Mouse (Mus musculus) midbrain, embryonic 14.5 days (tissue): ENCODE data around the gene Rab33b. TPM values are rescaled to one million over a fixed set of nuclear protein-coding genes. Genes with fewer than 3 reads are reported as not detected.

Experiments
- ATAC-seq: fragments of 200-750 bp; cut with Nextera tagmentation; 2 replicates; pipeline ENCODE4 v1.8.0; 2017; ENCODE audit warnings: moderate number of reproducible peaks, moderate library complexity; ENCODE audit not compliant: low FRiP score, low TSS enrichment
- DNase-seq: peaks from one replicate; pipeline ENCODE4 v3.0.0-alpha.2; 2015
- H3K27ac ChIP-seq: fragments of 300-500 bp; sonication (generic); replicated peaks from 2 replicates; pipeline ENCODE4 v1.5.1; 2014; ENCODE audit warnings: mild to moderate bottlenecking, low read depth, low read length, moderate library complexity
- H3K27me3 ChIP-seq: fragments of 300-500 bp; sonication (generic); 2 replicates; pipeline ENCODE4 v1.6.1; 2014; ENCODE audit warnings: low read length, control low read depth, mixed read lengths; ENCODE audit not compliant: control insufficient read depth, insufficient read depth
- H3K36me3 ChIP-seq: fragments of 300-500 bp; sonication (generic); 2 replicates; pipeline ENCODE4 v1.6.1; 2014; ENCODE audit warnings: low read length, control low read depth; ENCODE audit not compliant: control insufficient read depth, insufficient read depth
- H3K4me1 ChIP-seq: fragments of 300-500 bp; sonication (generic); 2 replicates; pipeline ENCODE4 v1.6.1; 2014; ENCODE audit warnings: mild to moderate bottlenecking, antibody characterized with exemption, low read length, control low read depth; ENCODE audit not compliant: control insufficient read depth, insufficient read depth
- H3K4me2 ChIP-seq: fragments of 300-500 bp; sonication (generic); 2 replicates; pipeline ENCODE4 v1.6.1; 2014; ENCODE audit warnings: mild to moderate bottlenecking, low read length, moderate library complexity
- H3K4me3 ChIP-seq: fragments of 300-500 bp; sonication (generic); replicated peaks from 2 replicates; pipeline ENCODE4 v1.5.1; 2014; ENCODE audit warnings: low read depth, low read length
- H3K9ac ChIP-seq: fragments of 300-500 bp; sonication (generic); replicated peaks from 2 replicates; pipeline ENCODE4 v1.6.1; 2014; ENCODE audit warnings: mild to moderate bottlenecking, low read length, moderate library complexity
- H3K9me3 ChIP-seq: fragments of 300-500 bp; sonication (generic); 2 replicates; pipeline ENCODE4 v1.6.1; 2016; ENCODE audit warnings: low read length, control low read depth, mixed read lengths; ENCODE audit not compliant: control insufficient read depth
- WGBS: fragments of 180-500 bp; shearing (Covaris S2); extraction: QIAGEN DNeasy Blood & Tissue Kit; methylation state at CpG from one replicate; pipeline ENCODE4 v1.1.7; 2014; 5-methylcytosine and 5-hydroxymethylcytosine counted together
- polyA plus RNA-seq: library from polyadenylated mRNA; unstranded; fragments of >200 nt; fragmentation: Nextera tagmentation; extraction: Ambion mirVana; gene quantifications from 2 replicates; pipeline ENCODE4 v1.2.1, GENCODE M21; 2014

Rab33b gene
- polyA plus RNA-seq, 1 experiment from 2014 or later, result 30.3 TPM

DNA sequence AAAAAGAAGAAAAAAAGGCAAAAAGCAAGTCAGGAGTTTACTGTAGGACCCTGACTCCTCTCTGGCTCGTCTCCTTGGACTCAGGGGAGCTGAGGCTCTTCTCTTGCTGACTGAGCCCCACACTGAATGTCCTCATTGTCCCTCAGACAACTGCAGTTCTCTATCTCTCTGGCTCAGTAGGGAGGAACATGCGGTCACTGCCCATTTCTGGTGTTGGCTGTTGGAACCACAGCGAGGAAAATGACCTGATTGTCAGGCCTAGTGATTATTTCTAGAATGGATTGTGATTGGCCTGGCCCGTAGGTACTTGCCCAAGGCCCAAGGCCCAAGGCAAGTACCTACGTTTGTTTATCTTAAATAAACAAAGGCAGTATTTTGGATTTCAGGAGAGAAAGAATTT, 14.9 kb downstream of the Rab33b start:
- H3K4me3 ChIP-seq, result no peak overlapping the region
- H3K27ac ChIP-seq, result no peak overlapping the region
- no peak for DNase-seq
- H3K27me3 ChIP-seq, result no peaks in the 10 kb centered on the region
- H3K4me2 ChIP-seq, result no peak overlapping the region
- no peak overlapping the region for H3K9ac ChIP-seq
- H3K9me3 ChIP-seq, result no peaks in the 10 kb centered on the region
- 86% methylated on average over 5 of the region's 5 CpGs for WGBS
- H3K36me3 ChIP-seq, result peaks cover 16% of the 10 kb centered on the region
- no peak for ATAC-seq
- H3K4me1 ChIP-seq, result no peaks in the 10 kb centered on the region

DNA sequence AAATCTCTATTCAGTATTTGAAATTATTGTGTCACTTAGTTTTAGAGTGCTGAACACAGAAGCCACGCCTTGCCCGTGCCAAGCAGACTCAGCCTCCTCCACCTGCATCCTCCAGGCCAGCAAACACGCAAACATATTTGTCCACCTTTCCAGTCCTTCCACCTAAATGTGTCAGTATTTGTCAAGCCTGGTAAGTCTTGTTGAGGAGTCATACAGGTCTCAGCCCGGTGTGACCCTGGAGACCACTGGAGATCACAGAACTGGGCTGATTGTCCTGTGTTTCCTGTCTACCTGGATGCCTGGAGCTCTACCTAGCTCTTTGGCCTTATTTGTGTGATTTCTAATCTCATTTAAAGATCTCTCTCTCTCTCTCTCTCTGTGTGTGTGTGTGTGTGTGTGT, 16.2 kb downstream of the Rab33b start:
- ATAC-seq (no peak), DNase-seq (no peak)
- Histone ChIP-seq H3K4me2 (no peak overlapping the region), H3K4me3 (no peak overlapping the region), H3K9ac (no peak overlapping the region), H3K27ac (no peak overlapping the region), H3K27me3 (no peaks in the 10 kb centered on the region), H3K9me3 (no peaks in the 10 kb centered on the region), H3K36me3 (peaks cover 6% of the 10 kb centered on the region), H3K4me1 (no peaks in the 10 kb centered on the region)
- 89% methylated on average over 4 of the region's 4 CpGs for WGBS

DNA sequence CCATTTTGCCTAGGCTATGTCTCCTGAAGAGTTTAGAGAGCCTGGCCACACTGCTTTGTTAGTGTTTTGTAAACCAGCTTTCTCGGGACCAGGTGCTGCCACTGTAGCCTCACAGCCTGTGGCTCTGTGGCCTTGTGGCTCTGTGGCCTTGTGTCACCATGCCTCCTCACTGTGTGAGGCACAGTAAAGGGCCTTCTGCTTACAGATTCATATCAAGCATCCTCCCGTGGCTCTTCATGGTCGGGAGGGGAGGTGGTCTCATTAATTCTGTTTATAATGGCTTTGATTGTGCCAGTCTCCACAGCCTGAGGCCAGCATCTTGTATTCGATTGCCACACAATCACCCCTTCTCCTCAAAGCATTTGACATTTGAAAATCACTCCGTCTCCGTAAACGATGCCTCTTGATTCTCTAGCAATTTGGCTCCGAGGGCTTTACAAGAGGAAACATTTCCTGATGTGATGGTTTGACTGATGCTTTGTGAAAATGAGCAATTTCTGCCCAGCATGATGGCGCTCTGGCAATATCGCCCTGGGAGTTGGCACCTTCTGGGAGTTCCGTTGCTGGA, 20.7 kb downstream of the Rab33b start:
- Histone ChIP-seq H3K9ac (no peak overlapping the region), H3K4me2 (no peak overlapping the region), H3K4me1 (no peaks in the 10 kb centered on the region), H3K9me3 (no peaks in the 10 kb centered on the region), H3K27ac (no peak overlapping the region), H3K4me3 (no peak overlapping the region), H3K36me3 (no peaks in the 10 kb centered on the region), H3K27me3 (no peaks in the 10 kb centered on the region)
- DNase-seq, result no peak
- 56% methylated on average over 11 of the region's 11 CpGs for WGBS
- ATAC-seq, result no peak

DNA sequence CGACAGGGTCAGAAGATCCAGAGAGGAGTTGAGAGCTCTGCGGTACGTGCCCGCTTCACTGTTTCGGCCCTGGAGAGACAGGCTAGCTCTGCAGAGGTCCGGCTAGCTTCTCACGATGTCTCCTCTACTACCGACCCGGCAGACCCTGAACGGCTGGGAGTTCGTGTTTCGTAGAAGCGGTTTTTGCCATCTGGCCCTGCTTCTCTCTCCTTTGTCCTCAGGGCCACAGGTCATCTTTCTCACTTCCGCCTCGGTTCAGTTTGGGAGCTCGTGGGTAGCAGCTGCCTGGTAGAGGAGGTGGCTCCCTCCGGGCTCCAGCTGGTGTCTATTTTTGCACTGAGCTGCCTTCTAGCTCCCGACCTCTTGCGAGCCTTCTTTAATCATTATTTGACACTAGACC, 21.7 kb downstream of the Rab33b start:
- no peaks in the 10 kb centered on the region for H3K36me3 ChIP-seq
- 67% methylated on average over 19 of the region's 19 CpGs for WGBS
- no peaks in the 10 kb centered on the region for H3K9me3 ChIP-seq
- no peak overlapping the region for H3K9ac ChIP-seq
- DNase-seq, result no peak
- H3K4me2 ChIP-seq, result no peak overlapping the region
- no peak overlapping the region for H3K4me3 ChIP-seq
- H3K27me3 ChIP-seq, result no peaks in the 10 kb centered on the region
- no peak overlapping the region for H3K27ac ChIP-seq
- no peaks in the 10 kb centered on the region for H3K4me1 ChIP-seq
- no peak for ATAC-seq

DNA sequence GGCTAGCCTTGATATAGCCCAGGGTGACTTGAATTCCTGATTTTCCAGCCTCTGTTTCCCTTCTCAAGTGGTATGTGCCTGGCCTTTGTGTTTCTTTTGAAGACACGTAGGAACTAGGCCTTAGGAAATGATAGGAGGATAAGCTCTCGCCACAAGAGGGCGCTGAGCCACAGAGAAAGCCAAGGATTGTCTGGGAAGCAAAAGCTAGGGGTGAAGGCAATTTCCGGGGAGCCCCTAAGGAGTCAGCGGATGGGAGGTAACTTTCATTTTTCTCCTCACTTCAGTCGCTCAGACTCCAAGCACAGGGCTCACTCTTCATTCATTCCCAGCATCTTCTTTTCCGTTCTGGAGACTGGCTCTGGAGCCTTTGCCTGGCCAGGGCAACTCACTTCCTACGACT, 27.2 kb downstream of the Rab33b start:
- DNase-seq, result peak; percentile 85
- no peaks in the 10 kb centered on the region for H3K27me3 ChIP-seq
- no peaks in the 10 kb centered on the region for H3K9me3 ChIP-seq
- no peak overlapping the region for H3K4me2 ChIP-seq
- 0 out of 2 replicates have a peak, but pooled peaks cover 4% of the 10 kb centered on the region for H3K36me3 ChIP-seq
- ATAC-seq, result no peak
- no peak overlapping the region for H3K4me3 ChIP-seq
- WGBS, result 32% methylated on average over 8 of the region's 8 CpGs
- no peak overlapping the region for H3K27ac ChIP-seq
- H3K9ac ChIP-seq, result no peak overlapping the region
- no peaks in the 10 kb centered on the region for H3K4me1 ChIP-seq

DNA sequence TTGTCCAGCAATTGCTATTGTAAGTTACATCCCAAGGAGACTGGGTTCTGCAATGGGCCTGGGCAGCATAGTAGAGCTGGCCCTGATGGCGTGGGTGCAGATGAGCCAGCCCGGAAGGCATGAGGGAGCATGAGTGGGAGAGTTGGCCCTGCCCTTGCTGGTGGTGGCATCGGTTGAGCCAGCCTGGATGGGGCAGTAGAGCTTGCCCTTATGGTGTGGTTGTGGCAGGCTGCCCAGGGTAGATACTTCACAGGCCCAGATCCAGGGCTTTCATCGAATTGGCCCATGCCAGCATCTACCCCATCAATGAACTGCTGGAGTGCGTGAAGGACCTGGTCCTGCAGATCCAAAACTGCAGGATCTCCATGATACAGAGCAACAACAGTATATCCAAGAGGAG, 28.3 kb downstream of the Rab33b start:
- Histone ChIP-seq H3K4me2 (no peak overlapping the region), H3K36me3 (0 out of 2 replicates have a peak, but pooled peaks cover 4% of the 10 kb centered on the region), H3K27ac (no peak overlapping the region), H3K9ac (no peak overlapping the region), H3K9me3 (no peaks in the 10 kb centered on the region), H3K4me1 (no peaks in the 10 kb centered on the region), H3K27me3 (no peaks in the 10 kb centered on the region), H3K4me3 (no peak overlapping the region)
- 97% methylated on average over 5 of the region's 5 CpGs for WGBS
- DNase-seq, result no peak
- ATAC-seq, result no peak

DNA sequence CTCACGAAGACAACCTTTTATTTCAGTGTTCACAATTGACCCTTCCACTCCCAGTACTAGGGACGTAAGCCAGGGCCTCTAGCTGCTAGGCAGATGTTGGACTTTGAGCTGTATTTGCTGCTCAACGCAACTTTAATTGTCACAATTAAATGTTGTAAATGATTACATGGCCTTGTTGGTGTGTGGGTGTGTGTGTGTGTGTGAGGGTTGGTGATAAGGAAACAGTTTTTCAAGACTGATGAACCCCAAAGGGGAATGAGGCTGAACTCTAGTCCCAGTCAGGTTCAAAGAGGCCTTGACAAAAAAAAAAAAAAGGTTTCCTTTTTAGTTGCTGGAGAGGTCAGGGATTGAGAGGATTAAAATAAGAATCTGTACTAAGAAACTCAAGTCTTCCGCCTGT, 33.7 kb downstream of the Rab33b start:
- Histone ChIP-seq H3K4me2 (no peak overlapping the region), H3K4me1 (no peaks in the 10 kb centered on the region), H3K36me3 (peaks cover 40% of the 10 kb centered on the region), H3K4me3 (no peak overlapping the region), H3K9me3 (no peaks in the 10 kb centered on the region), H3K27me3 (no peaks in the 10 kb centered on the region), H3K27ac (no peak overlapping the region), H3K9ac (no peak overlapping the region)
- WGBS, result 78% methylated on average over 4 of the region's 4 CpGs
- DNase-seq, result no peak
- ATAC-seq, result no peak

DNA sequence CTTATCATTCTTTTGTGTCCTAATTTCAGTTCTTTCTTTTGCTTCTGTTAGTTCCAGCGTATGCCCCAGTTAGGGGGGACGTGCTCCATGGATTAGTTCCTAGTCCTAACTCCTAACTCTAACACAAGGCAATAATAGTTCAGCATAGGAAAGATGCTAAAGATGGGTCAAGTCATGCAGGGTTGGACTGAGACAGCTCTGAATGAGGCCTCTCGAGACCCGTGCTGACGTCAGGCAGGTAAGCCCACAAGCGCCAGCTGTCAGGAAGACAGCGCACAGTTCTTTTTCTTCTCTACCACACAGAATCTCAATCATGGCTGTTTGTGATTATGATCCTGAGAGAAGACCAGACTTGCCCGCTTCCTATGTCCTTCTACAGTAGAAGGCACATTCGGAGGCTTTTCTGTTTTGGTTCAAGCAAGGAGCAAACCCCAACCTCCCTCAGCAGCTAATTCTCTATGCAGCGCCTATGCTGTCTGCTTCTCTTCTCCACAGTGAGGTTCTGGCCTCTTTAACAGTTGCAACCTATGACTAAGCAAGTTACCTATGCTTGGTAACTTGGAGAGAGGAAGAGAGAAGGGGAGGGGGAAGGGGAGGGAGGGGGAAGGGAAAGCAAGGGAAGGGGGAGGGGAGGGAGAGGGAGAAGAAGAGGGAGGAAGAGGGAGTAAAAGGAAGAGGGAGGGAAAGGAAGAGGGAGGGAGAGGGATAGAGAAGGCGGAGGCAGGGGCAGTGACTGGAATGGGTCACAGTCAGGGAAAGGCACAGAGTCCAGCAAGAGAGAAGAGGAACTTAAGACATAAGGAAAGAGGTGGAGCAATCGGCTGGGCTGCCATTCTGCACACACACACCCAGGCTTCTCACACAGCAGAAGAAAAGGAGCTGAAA, 34.4 kb downstream of the Rab33b start:
- WGBS, result 71% methylated on average over 12 of the region's 12 CpGs
- H3K4me2 ChIP-seq, result no peak overlapping the region
- H3K9ac ChIP-seq, result no peak overlapping the region
- DNase-seq (no peak), ATAC-seq (no peak)
- H3K27me3 ChIP-seq, result no peaks in the 10 kb centered on the region
- H3K36me3 ChIP-seq, result peaks cover 46% of the 10 kb centered on the region
- no peak overlapping the region for H3K4me3 ChIP-seq
- H3K9me3 ChIP-seq, result no peaks in the 10 kb centered on the region
- H3K27ac ChIP-seq, result no peak overlapping the region
- H3K4me1 ChIP-seq, result no peaks in the 10 kb centered on the region

DNA sequence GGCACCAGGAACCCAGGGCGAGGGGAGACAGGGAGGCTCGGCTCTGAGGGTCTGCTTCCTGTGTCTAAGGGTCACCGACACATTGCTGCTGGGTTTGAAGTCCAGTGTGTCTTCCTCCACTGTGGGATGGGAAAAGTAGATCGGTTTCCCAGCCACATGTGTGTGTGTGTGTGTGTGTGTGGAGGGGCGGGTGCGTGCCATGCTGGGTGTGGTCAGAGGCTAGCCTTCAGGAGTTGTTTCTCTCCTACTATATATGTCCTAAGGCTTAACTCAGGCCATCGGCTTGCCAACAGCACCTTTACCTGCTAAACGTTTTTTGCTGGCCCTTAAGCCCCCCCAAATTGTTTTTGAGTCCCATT, 35.0 kb downstream of the Rab33b start:
- Histone ChIP-seq H3K4me3 (no peak overlapping the region), H3K36me3 (peaks cover 52% of the 10 kb centered on the region), H3K4me2 (no peak overlapping the region), H3K27me3 (no peaks in the 10 kb centered on the region), H3K27ac (no peak overlapping the region), H3K9me3 (no peaks in the 10 kb centered on the region), H3K4me1 (no peaks in the 10 kb centered on the region), H3K9ac (no peak overlapping the region)
- 79% methylated on average over 8 of the region's 8 CpGs for WGBS
- DNase-seq (no peak), ATAC-seq (no peak)
